Mouse (Mus musculus) fat pad, adult 2 months (tissue): ENCODE measurements around the gene Ypel3.
"Not testable (repeated sequence)": the region's sequence is repeated elsewhere in the genome, so short reads cannot be mapped to it uniquely, and the experiment has no call there.

Experiments used
- DNase-seq: peaks from one replicate; pipeline ENCODE4 v3.0.0-alpha.2; 2011; ENCODE audit warnings: low read depth, low spot score; ENCODE audit errors: extremely low read depth

The Ypel3 gene

DNA sequence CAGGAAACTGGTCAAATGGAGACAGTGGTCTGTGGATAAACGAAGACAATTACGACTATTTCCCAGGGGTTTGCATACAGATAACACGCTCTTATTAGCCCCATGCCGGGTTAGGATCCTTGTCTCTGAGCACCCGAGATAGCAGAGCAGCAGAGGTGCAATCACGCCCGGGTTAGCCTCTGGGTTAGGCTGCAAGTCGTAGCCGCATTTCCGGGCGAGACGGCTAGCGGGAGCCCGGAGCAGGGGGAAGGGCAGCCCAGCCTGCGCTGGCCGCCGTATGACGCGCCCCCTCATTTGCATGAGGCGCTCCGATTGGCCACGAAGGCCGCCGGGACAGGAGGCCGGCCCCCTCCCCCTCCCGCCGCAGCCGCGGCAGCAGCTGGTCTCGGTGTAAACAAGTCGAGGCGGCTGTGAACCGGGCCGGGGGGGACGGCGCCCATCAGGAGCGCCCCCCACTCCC is at the start of gene Ypel3:
Gene Ypel3, plus strand, starts transcription at position 358 of the 460 bp plus-strand sequence.
- DNase-seq = no peak

GRCm38 (mm10) chr7:126730256-126730789 is 46.4 kb upstream of the Ypel3 start:
- not testable (repeated sequence) for DNase-seq

GRCm38 (mm10) chr7:126736122-126736521 is 40.6 kb upstream of the Ypel3 start:
- no peak for DNase-seq

- DNase-seq = no peak
Observed at GRCm38 (mm10) chr7:126739551-126739950, 37.2 kb upstream of the Ypel3 start.

GRCm38 (mm10) chr7:126740132-126740735 is 36.5 kb upstream of the Ypel3 start:
- no peak for DNase-seq

DNA sequence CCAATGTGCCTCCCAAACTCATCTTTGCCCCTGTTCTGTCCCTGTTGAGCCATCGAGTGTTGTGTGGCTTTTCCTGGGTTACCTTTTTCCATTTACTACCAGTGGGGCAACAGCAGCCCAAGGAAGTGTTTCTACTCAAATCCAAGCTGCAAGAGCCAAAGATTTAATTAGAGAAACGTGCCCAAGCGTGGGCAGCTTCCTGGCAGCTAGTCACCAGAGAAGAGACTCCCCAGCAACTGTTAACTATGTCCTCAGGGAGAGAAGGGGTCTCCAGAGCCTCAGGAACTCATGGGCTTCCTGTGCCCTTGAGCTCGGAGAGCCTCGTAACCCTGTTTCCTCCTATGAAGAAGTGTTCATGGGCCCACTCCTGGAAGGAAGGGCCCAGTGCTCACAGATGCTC is 35.8 kb upstream of the Ypel3 start:
- no peak for DNase-seq

DNA sequence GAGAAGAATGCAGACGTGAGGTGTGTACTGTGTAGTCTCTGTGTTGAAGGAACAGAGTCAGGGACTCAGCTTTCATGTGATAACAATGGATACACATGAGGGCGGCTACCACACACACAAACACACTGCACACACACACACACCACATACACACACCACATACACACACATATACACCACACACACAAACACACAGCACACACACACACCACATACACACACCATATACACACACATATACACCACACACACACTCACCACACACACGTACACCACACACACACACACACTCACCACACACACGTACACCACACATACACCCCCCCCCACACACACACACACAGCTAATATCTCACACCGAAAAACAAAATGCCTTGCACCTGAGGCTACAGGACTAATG is 35.3 kb upstream of the Ypel3 start:
- no peak for DNase-seq

GRCm38 (mm10) chr7:126741964-126742482 is 34.7 kb upstream of the Ypel3 start:
- no peak for DNase-seq

DNA sequence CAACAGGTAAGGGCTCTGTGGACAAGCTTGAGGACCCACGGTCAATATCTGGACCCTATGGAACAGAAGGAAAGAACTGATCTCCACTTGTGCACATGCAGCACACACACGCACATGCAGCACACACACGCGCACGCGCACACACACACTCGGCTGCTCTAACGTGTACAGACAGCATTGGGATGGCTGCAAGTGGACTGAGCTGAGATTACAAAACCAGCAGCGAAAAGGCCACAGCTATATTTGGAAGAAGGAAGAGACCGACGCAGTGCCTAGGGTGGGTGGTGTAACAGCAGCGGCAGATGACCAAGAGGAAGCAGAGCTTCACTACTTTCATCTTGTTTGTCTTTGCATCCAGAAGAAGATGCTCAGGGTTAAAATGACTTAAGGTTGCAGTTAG is 30.7 kb upstream of the Ypel3 start:
- no peak for DNase-seq

GRCm38 (mm10) chr7:126746798-126747197 is 30.0 kb upstream of the Ypel3 start:
- no peak for DNase-seq

- no peak for DNase-seq
Observed at GRCm38 (mm10) chr7:126748824-126749223, 27.9 kb upstream of the Ypel3 start.

DNA sequence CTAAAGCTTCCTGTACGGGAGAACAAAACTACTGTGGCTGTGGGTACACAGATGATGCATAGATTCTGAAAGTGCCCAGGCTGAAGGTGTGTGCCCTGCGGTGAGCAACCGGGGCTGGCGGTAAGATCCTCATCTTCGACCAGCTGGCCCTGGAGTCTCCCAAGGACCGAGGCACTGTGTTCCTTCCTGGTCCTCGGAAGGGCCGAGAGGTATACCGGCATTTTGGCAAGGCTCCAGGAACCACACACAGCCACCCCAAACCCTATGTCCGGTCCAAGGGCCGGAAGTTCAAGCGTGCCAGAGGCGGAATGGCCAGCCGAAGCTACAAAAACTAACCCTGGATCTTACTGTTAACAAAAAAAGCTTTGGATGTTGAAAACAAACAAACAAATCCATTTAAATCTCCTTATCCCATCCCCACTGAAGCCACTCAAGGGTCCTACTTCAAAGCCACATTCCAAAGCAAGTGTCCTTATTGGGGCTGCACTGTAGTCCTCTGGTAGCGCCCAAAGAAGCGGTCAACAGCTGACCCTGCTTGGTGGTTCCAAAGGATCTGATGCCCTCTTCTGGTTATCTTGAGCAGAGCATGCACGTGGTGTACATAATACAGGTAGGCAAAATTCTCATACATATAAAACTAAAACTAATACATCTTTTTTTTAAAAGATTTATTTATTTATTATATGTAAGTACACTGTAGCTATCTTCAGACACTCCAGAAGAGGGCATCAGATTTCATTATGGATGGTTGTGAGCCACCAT is 27.0 kb upstream of the Ypel3 start:
- DNase-seq = no peak

- DNase-seq = no peak
Observed at GRCm38 (mm10) chr7:126754866-126755265, 21.9 kb upstream of the Ypel3 start.

GRCm38 (mm10) chr7:126758539-126758938 is 18.2 kb upstream of the Ypel3 start:
- DNase-seq = no peak

GRCm38 (mm10) chr7:126759050-126759671 is 17.6 kb upstream of the Ypel3 start, which contains the start of gene Mapk3:
Gene Mapk3, plus strand, starts transcription at chr7:126759601.
- no peak for DNase-seq

DNA sequence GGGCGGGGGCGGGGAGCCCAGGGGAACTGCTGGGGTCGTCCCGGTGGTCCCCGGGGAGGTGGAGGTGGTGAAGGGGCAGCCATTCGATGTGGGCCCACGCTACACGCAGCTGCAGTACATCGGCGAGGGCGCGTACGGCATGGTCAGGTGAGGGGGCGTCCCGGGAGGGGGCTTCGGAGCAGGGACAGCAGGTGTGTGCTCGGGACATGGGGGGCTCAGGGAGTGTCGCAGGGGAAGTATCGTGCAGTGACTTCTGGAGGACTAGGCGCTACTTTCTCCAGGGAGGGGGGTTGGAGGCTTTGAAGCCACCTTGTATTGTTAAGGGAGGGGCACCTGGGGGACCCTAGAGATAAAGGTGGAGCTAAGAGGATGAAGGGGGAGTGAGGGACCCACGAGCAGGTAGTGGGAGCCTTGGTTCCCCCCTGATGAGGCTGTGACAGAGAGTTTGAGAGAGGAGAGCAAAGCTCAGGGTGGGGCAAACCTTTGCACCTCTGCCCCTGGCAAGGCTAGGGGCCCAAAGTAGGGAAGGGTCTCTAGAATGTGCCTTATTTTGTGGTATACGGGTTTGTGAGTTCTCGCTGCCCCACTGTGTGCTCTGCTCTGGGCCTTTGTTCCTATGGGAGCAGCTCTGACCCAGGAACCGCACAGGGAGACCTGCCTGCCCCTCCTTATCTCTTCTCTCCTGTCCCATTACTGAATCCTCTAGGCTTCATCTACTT is 16.9 kb upstream of the Ypel3 start:
- no peak for DNase-seq

GRCm38 (mm10) chr7:126760391-126760802 is 16.4 kb upstream of the Ypel3 start:
- DNase-seq = no peak

- no peak for DNase-seq
Observed at GRCm38 (mm10) chr7:126760956-126761355, 15.8 kb upstream of the Ypel3 start.

GRCm38 (mm10) chr7:126761529-126762067 is 15.2 kb upstream of the Ypel3 start:
- DNase-seq = no peak

DNA sequence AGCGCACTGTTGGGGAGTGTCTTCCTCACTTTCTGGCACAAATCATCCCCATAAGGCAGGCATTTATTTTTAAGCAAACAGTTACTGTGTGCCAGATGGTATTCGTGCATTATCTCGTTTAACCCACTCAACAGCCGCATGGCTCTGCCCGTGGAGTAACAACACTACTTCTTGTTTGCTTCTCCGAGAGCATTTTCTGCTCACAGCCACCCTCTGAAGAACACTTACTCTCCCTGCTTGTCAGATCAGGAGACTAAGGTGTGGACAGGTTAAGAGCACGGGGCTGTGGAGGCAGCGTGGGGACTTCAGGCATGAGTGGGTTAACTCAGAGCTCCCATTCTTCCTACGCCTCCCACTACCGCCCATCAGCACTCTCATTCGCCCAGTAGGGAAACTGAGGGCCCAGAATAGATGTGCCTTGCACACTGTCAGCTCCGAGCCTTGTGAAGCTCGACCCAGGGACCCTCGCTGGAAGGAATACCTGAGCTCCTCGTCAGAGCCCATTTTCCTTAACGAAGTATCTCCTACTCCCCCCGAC is 14.2 kb upstream of the Ypel3 start:
- no peak for DNase-seq
